Mouse (Mus musculus) stomach, postnatal 0 days (tissue): ENCODE measurements around the gene Fblim1. TPM values are rescaled to one million over a fixed set of nuclear protein-coding genes. Genes with fewer than 3 reads are reported as not detected.

Source experiments
- ATAC-seq: fragments of 200-750 bp; cut with Nextera tagmentation; 2 replicates; pipeline ENCODE4 v1.8.0; 2017; ENCODE audit not compliant: low FRiP score, low TSS enrichment
- DNase-seq: peaks from one replicate; pipeline ENCODE4 v3.0.0-alpha.2; 2016; ENCODE audit warnings: low spot score
- H3K27ac ChIP-seq: fragments of 300-500 bp; sonication (generic); replicated peaks from 2 replicates; pipeline ENCODE4 v1.5.1; 2014; ENCODE audit warnings: mild to moderate bottlenecking, control low read depth
- H3K27me3 ChIP-seq: fragments of 300-500 bp; sonication (generic); 2 replicates; pipeline ENCODE4 v1.6.1; 2014; ENCODE audit warnings: low read length; ENCODE audit not compliant: control insufficient read depth, insufficient read depth
- H3K36me3 ChIP-seq: fragments of 300-500 bp; sonication (generic); 2 replicates; pipeline ENCODE4 v1.6.1; 2014; ENCODE audit warnings: low read length, mixed read lengths; ENCODE audit not compliant: control insufficient read depth, insufficient read depth
- H3K4me1 ChIP-seq: fragments of 300-500 bp; sonication (generic); replicated peaks from 2 replicates; pipeline ENCODE4 v1.6.1; 2014; ENCODE audit warnings: antibody characterized with exemption; ENCODE audit not compliant: control insufficient read depth, insufficient read depth
- H3K4me2 ChIP-seq: fragments of 300-500 bp; sonication (generic); replicated peaks from 2 replicates; pipeline ENCODE4 v1.6.1; 2014; ENCODE audit warnings: low read depth, mild to moderate bottlenecking, control low read depth, moderate library complexity
- H3K4me3 ChIP-seq: fragments of 300-500 bp; sonication (generic); 2 replicates; pipeline ENCODE4 v1.5.1; 2014; ENCODE audit warnings: low read depth, low read length, control low read depth
- H3K9ac ChIP-seq: fragments of 300-500 bp; sonication (generic); 2 replicates; pipeline ENCODE4 v1.6.1; 2014; ENCODE audit warnings: mild to moderate bottlenecking, low read length, control low read depth, mixed read lengths
- H3K9me3 ChIP-seq: fragments of 300-500 bp; sonication (generic); 2 replicates; pipeline ENCODE4 v1.6.1; 2016; ENCODE audit warnings: low read length; ENCODE audit not compliant: control insufficient read depth
- CTCF ChIP-seq: IDR thresholded peaks from 2 replicates; pipeline ENCODE4 v1.5.1; 2016; ENCODE audit warnings: antibody characterized with exemption, low read depth, mild to moderate bottlenecking, moderate library complexity
- EP300 ChIP-seq: optimal IDR thresholded peaks from 2 replicates; pipeline ENCODE3; 2016; ENCODE audit warnings: antibody characterized with exemption
- WGBS: fragments of 180-500 bp; shearing (Covaris S2); extraction: QIAGEN DNeasy Blood & Tissue Kit; methylation state at CpG from one replicate; pipeline ENCODE4 v1.1.7; 2014; 5-methylcytosine and 5-hydroxymethylcytosine counted together
- polyA plus RNA-seq: library from polyadenylated mRNA; unstranded; fragments of >200 nt; fragmentation: Nextera tagmentation; extraction: Ambion mirVana; gene quantifications from 2 replicates; pipeline ENCODE4 v1.2.1, GENCODE M21; 2015

Fblim1 gene
- polyA plus RNA-seq, 1 experiment from 2014 or later, result 45.1 TPM

- TF ChIP-seq CTCF, result no peak
- TF ChIP-seq EP300, result no peak
- DNase-seq (peak; percentile 40), ATAC-seq (peak; percentile 36)
- H3K9ac ChIP-seq, result no peak overlapping the region
- no peaks in the 10 kb centered on the region for H3K9me3 ChIP-seq
- no peaks in the 10 kb centered on the region for H3K4me1 ChIP-seq
- 77% methylated on average over 25 of the region's 25 CpGs for WGBS
- H3K27ac ChIP-seq, result no peak overlapping the region
- H3K4me3 ChIP-seq, result no peak overlapping the region
- H3K27me3 ChIP-seq, result no peaks in the 10 kb centered on the region
- H3K36me3 ChIP-seq, result peaks cover 10% of the 10 kb centered on the region
- H3K4me2 ChIP-seq, result no peak overlapping the region
Observed at GRCm38 (mm10) chr4:141641961-141642811, 36.3 kb upstream of the Fblim1 start.

GRCm38 (mm10) chr4:141641353-141641771 is 35.5 kb upstream of the Fblim1 start:
- Histone ChIP-seq H3K4me3 (no peak overlapping the region), H3K9ac (no peak overlapping the region), H3K9me3 (no peaks in the 10 kb centered on the region), H3K27me3 (no peaks in the 10 kb centered on the region), H3K27ac (0 out of 2 replicates have a peak overlapping the region, but pooled peaks have one; percentile 13), H3K36me3 (peaks cover 17% of the 10 kb centered on the region), H3K4me2 (no peak overlapping the region), H3K4me1 (no peaks in the 10 kb centered on the region)
- TF ChIP-seq CTCF (no peak), EP300 (no peak)
- ATAC-seq (peak; percentile 10; the same call in 1 of the 2 replicates), DNase-seq (no peak)
- WGBS, result 91% methylated on average over 7 of the region's 7 CpGs

DNA sequence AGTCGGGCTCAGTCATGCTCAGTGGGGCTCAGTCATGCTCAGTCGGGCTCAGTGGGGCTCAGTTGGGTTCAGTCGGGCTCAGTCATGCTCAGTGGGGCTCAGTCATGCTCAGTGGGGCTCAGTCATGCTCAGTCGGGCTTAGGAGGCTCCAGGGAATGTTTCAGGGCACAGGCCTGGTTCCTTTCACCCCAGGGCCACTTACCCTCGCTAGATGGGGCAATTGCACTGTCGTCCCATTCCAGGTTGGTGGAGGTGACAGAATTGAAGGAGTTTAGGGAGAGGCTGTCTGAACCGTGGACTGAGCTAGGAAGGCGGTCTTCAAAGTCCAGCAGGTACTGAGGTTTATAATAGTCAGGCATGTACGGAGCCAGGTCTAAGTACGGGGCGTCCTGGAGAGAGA is 33.6 kb upstream of the Fblim1 start:
- Histone ChIP-seq H3K4me2 (no peak overlapping the region), H3K4me3 (no peak overlapping the region)

GRCm38 (mm10) chr4:141636693-141637092 is 30.8 kb upstream of the Fblim1 start:
- 93% methylated on average over 5 of the region's 5 CpGs for WGBS
- H3K36me3 ChIP-seq, result peaks cover 19% of the 10 kb centered on the region

More for the DNA sequence above, 33.6 kb upstream of the Fblim1 start:
- Histone ChIP-seq H3K9ac (no peak overlapping the region), H3K36me3 (peaks cover 17% of the 10 kb centered on the region), H3K4me1 (no peaks in the 10 kb centered on the region), H3K27me3 (no peaks in the 10 kb centered on the region), H3K27ac (no peak overlapping the region), H3K9me3 (no peaks in the 10 kb centered on the region)
- DNase-seq (no peak), ATAC-seq (no peak)
- WGBS, result 78% methylated on average over 11 of the region's 11 CpGs
- no peak for TF ChIP-seq EP300
- 0 out of 2 replicates have a peak, but pooled peaks have one; percentile 13 for TF ChIP-seq CTCF

GRCm38 (mm10) chr4:141635991-141636390 is 30.1 kb upstream of the Fblim1 start:
- Histone ChIP-seq H3K27ac (no peak overlapping the region), H3K4me3 (no peak overlapping the region), H3K4me1 (no peaks in the 10 kb centered on the region), H3K9ac (no peak overlapping the region), H3K36me3 (peaks cover 26% of the 10 kb centered on the region), H3K4me2 (no peak overlapping the region), H3K9me3 (no peaks in the 10 kb centered on the region), H3K27me3 (no peaks in the 10 kb centered on the region)
- ATAC-seq, result no peak
- TF ChIP-seq EP300, result no peak
- TF ChIP-seq CTCF, result no peak
- no peak for DNase-seq
- WGBS, result 85% methylated on average over 9 of the region's 9 CpGs

More at GRCm38 (mm10) chr4:141636693-141637092, 30.8 kb upstream of the Fblim1 start:
- DNase-seq (no peak), ATAC-seq (no peak)
- TF ChIP-seq EP300 (no peak), CTCF (no peak)
- no peaks in the 10 kb centered on the region for H3K9me3 ChIP-seq
- no peak overlapping the region for H3K4me2 ChIP-seq
- no peaks in the 10 kb centered on the region for H3K27me3 ChIP-seq
- H3K9ac ChIP-seq, result no peak overlapping the region
- H3K4me3 ChIP-seq, result no peak overlapping the region
- no peaks in the 10 kb centered on the region for H3K4me1 ChIP-seq
- no peak overlapping the region for H3K27ac ChIP-seq
